Mouse (Mus musculus): ENCODE data around the gene Gse1.

GRCm38 (mm10) chr8:120342847-120343548 is 114.7 kb downstream of the Gse1 start:
- TF ChIP-seq CTCF (conservative IDR thresholded peaks at IDR 0.05; ENCODE audit: low read length) (no peak), POU5F1 (IDR thresholded peaks at IDR 0.05; ENCODE audit: borderline replicate concordance, low read length) (no peak)

All from E14TG2a.4 (cell line).